Mouse (Mus musculus): ENCODE data around the gene Mlph. TPM values are rescaled to one million over a fixed set of nuclear protein-coding genes. Genes with fewer than 3 reads are reported as not detected.

Gene Mlph
- total RNA-seq, 2 experiments from 2014 or later: 0.87 to 0.99 TPM

DNA sequence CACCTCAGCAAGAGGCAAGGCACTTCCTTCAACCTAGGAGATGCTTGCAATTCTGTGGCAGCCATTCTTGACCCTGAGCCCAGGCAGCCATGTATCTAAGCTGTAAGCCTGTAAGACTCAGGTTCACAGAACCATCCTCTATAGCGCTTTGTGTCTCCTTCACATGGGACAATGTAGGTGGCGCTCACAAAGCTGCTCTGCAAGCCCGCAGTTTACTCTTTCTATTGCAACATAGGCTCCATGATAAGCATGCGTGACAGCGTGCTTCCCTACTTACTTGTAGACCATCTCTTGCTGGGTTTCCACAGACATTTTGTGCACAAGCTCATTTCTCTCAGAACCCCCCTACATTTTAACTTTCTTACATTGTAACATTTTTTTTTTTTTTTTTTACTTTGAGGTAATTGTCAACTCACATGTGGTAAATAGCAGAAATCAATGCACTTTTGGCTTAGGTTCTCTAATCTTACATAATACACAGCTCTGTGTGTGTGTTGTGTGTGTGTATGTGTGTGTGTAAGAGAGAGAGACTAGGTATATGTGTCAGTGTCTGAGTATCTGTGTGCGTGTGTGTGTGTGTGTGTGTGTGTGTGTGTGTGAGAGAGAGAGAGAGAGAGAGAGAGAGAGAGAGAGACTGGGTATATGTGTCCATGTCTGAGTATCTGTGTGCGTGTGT is 10.0 kb upstream of the Mlph start:
- intact Hi-C loops (cut with DNase I): loop anchor here (5.0 kb wide), 1 partner anchor 253 kb away; no protein-coding TSS in a partner anchor
- no peak for DNase-seq (ENCODE audit: low spot score)

DNA sequence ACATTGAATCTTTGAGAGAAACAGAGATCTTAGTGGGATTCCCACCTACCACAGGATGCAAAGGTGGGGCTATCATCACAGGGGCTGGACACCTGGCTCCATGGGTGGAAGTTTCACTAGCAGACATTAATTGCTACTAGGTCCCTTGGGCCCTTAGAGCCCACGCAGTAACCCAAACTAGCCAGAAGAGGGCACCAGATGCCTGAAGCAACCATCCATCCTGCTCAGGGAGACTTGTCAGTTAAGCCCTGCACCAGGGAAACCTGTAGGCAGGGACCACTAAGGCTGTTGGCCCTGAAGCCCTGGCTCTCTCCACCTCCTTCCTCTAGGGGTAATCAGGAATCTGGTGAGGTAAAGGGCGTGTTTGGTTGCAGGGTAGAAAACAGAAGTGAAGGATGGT is 8.5 kb upstream of the Mlph start:
- no peak for DNase-seq (ENCODE audit: low spot score)
- intact Hi-C loops (cut with DNase I): loop anchor here (1.0 to 5.0 kb wide), 2 partner anchors 50 to 254 kb away; no protein-coding TSS in a partner anchor

DNA sequence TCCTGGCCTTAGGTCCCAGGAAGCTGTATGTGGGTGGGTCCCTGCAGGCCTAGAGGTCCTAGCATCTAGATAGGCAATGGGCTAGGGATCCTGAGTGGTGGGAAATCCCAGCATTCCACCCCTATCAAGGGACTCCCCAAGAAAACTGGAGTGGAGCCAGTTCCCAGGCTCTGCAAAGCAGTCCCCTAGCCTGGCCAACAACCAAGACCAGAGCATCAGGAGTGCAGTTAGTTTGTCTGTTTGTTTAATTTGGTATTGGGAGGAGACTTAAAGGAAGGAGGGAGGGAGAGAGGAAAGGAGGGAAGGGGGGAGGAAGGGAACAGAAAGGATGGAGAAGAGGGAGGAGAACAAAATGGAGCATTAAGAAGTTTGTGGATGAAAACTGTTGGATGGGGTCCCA is 5.7 kb upstream of the Mlph start:
- intact Hi-C loops (cut with DNase I): loop anchor here (5.0 kb wide), 1 partner anchor 257 kb away; no protein-coding TSS in a partner anchor
- DNase-seq (ENCODE audit: low spot score): no peak

DNA sequence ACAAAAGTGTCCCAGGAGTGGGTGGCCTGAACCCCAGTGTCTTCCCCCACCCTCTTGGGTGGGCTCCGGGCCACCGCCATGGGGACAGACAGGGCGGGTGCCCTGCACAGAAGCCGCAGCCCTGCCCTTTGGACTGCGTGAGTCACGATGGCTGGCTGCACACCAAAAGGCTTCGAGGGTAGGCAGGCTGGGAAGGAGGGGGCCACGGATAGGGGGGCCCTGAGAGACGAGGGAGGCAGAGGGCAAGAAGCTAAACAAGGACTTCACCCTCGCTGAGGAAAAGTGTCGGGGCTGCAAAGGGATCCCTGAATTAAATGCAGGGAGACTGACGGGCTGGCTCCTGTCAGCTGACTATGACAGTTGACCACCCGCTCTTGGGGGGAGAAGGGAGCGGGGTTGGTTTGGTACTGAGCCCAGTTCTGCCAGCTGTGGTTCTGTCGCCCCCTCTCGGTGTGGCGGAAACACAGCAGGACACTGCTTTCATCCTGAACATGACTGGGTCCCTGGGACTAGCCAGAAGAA is 5.2 kb upstream of the Mlph start:
- peak; percentile 71 for DNase-seq (ENCODE audit: low spot score)
- intact Hi-C loops (cut with DNase I): loop anchor here (5.0 kb wide), 1 partner anchor 257 kb away; no protein-coding TSS in a partner anchor

DNA sequence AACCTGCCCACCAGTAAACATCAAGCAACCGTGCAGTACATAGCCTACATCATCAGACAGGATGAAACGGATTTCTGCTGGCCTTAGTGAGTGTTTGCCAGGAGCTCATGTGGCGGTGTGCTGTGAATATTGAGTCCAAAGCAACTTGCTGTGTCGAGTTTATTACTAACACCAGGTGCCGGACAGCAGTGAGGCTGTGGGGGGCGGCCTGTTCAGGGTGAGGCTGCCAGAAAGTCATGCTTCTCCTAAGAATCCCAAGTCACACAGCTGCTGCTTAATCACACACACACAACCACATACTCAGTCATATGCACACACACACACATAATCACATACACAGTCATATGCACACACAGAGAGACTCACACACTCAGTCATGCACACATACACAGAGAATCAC is 1.7 kb upstream of the Mlph start:
- DNase-seq (ENCODE audit: low spot score): no peak
- intact Hi-C loops (cut with DNase I): no loop called here

DNA sequence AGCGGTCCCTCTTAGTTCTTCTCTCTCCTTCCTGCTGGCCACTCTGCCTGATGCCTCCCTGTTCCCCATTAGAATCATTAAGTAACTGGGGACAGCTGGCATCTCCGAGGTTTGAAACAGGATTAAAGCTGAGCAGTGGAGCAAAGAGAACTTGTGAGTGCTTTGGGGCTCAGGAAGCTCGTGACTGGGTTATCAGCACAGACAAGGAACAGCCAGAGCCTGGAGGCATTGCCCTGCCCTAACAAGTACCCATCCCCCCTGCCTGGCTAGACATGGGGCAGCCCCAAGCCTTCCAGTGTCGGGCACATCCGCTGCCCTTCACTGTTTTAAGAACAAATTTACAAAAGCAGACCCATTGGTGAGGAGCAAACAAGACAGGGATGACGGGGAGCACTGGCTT is 2.6 kb downstream of the Mlph start:
- DNase-seq (ENCODE audit: low spot score): no peak

DNA sequence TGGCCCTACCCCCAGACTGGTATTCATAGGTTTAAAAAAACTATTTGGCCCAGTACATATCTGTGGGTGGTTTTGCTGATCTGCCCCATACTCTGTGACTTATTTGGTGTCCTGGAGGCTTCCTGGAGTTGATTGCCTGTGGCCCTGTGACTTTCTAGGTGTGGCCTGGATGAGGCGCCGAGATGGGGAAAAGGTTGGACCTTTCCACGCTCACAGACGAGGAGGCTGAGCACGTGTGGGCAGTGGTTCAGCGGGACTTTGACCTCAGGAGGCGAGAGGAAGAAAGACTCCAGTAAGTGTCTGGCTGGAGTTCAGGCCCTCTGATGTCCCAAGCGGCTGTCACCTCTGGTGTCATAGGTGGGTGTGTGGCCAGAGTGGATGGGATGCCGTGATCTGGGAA is 6.8 kb downstream of the Mlph start:
- intact Hi-C loops (cut with DNase I): no loop called here
- DNase-seq (ENCODE audit: low spot score): no peak

More for the DNA sequence above, 2.6 kb downstream of the Mlph start:
- intact Hi-C loops (cut with DNase I): no loop called here

DNA sequence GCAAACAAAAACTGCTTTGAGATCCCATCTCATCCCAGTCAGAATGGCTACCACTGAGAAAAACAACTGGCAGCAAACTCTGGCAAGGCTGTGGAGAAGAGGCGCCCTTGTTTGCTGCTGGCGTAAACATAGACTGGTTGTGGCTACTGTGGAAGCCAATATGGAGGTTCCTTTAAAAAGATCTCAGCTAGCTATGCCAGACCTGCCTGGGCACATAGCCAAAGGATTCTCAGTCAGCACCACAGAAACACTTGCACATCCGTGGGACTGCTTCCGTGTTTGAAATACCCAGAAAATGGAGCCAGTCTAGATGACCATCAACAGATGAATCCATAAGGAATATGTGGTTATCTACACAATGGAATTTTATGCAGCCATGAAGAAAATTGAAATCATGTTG is 11.1 kb downstream of the Mlph start:
- intact Hi-C loops (cut with DNase I): loop anchor here (5.0 kb wide), 1 partner anchor 311 kb away; no protein-coding TSS in a partner anchor
- no peak for DNase-seq (ENCODE audit: low spot score)

DNA sequence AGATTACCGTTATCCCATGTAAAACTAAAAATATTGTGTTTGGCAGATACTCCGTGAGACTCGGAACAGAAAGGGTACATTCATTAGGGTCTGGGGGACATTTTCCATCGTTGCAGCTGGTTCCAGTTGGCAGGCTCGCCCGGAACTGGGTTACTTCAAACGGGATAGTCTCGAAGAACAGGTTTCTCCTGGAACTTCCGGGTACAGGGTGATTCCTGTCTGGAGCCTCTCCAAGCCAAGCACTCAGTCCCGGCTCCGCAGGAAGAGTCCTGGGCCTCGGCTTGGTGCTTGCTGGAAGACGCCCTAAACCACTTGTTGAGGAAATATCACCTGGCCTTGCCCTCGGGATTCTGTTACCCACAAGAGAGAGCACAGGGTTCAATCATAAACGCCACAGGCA is 12.4 kb downstream of the Mlph start:
- intact Hi-C loops (cut with DNase I): loop anchor here (5.0 kb wide), 1 partner anchor 310 kb away; no protein-coding TSS in a partner anchor
- DNase-seq (ENCODE audit: low spot score): no peak

DNA sequence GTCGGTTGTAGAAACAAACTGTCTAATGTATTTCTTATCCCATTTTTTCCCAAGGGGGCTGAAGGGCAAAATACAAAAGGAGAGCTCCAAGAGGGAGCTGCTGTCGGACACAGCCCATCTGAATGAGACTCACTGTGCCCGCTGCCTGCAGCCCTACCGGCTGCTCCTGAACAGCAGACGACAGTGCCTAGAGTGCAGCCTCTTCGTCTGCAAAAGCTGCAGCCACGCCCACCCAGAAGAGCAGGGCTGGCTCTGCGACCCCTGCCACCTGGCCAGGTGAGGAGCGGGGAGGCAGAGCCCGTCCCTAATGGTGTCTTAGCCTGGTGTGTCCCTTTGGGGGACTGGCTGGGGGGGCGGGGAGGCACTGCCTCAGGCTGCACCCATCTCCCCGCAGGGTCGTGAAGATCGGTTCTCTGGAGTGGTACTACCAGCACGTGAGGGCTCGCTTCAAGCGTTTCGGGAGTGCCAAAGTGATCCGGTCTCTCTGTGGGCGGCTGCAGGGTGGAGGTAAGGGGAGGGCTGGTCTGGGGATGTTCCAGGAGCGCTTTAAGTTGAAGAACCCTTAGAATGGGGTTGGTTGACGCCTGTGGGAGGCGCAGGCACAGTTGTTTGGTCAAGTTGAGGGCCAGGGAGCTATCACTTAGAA is 13.2 kb downstream of the Mlph start:
- intact Hi-C loops (cut with DNase I): loop anchor here (1.0 to 5.0 kb wide), 2 partner anchors 29 to 309 kb away; no protein-coding TSS in a partner anchor
- no peak for DNase-seq (ENCODE audit: low spot score)

DNA sequence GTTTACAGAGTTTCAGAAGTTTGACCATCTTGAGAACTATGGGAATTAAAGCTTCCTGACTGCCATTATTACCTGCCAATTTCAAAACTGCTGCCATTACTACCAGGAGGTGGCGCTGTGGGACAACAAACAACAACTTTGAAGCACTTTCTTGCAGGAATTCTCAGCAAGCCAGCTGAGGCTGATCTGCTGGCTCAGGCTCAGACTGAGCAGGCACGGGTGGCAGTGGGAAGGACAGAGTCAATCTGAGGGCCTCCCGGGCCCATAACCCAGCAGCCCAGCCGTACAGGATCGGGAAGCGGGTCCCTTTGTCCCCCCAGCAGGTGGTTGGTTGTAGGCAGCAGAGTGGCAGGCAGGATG is 13.7 kb downstream of the Mlph start:
- peak; percentile 55 for DNase-seq (ENCODE audit: low spot score)
- intact Hi-C loops (cut with DNase I): loop anchor here (1.0 to 5.0 kb wide), 2 partner anchors 29 to 309 kb away; no protein-coding TSS in a partner anchor

DNA sequence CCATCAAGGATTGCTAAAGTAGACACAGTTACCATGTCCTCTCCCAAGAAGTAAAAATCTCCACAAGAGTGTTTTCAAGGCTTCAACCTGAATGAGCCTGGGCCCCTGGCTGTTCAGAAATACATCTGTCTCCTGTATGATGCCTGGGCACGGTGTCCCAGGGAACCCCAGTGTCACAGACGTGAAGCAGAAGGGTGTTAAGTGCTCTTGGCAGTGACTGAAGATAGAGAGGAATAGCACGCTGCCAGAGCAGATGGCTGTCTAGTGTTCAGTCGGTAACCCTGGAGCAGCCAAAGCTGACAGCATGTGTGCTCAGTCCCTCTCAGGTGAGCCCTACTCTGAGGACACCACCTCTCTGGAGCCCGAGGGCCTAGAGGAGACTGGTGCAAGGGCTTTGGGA is 18.1 kb downstream of the Mlph start:
- DNase-seq (ENCODE audit: low spot score): no peak
- intact Hi-C loops (cut with DNase I): no loop called here

DNA sequence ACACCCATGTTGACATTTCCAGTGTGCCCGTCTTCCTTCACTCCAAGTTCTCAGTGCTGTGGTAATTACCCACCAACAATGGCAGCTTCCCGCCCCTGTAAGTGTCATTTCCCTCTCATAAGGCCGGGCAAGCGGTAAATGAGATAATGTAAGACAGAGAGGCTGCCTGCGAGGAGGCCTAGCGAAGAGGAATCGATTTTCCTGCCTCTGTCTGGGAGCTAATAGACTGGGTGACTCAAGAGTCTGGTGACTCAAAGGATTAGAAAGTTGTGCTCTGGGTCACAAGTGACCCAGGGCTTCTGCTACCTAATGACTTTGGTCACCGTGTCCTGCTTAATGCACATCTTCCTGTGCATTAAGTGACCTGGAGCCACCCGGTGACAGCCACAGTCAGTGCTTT is 22.1 kb downstream of the Mlph start:
- no peak for DNase-seq (ENCODE audit: low spot score)

DNA sequence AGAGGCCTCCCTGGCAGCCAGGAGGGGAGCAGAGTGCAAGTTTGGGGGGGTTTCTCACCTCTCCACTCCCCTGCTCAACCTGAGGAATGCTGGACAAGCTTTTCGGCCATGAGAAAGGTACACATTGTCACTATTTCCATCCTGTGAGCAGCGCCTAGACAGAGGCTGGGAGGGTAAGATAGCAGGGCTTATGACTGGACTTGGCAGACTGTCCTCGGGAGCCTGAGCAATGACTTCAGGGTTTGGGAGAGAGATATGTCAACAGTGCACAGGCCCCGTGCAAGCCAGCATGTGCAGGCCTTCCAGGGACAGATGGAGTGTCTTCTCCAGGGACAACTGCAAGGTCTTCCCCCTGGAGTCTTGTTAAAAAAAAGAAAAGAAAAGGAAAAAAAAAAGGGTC is 25.1 kb downstream of the Mlph start:
- no peak for DNase-seq (ENCODE audit: low spot score)
- intact Hi-C loops (cut with DNase I): no loop called here

More for the DNA sequence above, 22.1 kb downstream of the Mlph start:
- intact Hi-C loops (cut with DNase I): no loop called here

DNA sequence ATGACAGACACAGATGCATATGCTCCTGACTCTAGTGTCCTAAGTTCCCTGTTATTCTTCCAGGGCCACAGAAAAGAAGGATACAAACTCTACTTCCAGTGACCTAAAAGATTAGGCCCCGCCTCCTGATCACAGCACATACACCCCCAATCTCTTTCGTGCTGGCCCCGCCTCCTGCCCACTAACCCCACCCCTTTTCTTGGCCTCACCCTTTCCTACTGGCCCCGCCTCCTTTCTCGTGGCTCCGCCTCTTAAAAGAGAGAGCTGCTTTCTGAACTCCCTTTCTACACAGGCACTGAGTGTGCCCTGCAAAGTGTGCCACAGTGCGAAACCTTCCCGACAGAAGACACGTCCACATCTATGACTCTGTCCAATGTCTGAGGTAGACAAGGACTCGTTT is 30.3 kb downstream of the Mlph start:
- no peak for DNase-seq (ENCODE audit: low spot score)
- intact Hi-C loops (cut with DNase I): no loop called here

DNA sequence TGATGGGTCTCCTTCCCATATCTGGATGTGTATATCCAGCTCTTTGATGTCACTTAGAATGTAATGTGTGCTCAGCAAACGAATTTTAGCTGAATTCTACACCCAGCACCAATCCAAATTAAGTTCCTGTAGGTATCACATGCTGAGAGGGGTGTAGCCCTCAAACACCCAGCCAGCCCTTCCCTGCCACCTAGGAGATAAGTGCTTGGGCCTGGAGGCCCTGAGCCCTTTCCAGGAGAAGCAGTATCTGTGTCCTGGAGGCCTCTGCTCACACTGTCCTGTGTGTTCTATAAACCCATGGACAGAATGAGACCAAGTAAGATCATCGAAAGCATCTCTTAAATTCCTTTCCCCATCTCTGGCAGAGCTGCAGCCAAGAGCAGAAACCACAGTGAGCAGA is 32.4 kb downstream of the Mlph start:
- intact Hi-C loops (cut with DNase I): no loop called here

DNA sequence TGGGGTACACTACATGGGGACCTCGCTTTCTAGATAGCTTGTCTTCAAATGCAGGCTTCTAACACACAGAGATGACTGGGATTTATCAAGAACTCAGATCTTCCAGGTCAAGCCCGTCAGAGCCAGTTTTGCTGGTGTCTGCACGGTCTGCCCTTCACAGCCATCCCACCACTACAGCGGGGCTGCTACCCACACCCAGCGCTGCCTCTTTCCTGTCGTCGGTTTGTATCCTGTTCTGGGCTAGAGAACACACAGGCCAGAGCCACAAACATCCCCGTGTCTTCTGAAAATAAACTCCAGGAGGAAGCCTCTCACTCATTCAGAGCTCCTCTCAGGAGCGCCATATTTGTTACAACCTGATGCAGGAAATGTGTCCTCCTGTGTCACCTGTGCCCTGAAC is 34.4 kb downstream of the Mlph start:
- DNase-seq (ENCODE audit: low spot score): no peak
- intact Hi-C loops (cut with DNase I): no loop called here

More for the DNA sequence above, 32.4 kb downstream of the Mlph start:
- DNase-seq (ENCODE audit: low spot score): no peak

DNA sequence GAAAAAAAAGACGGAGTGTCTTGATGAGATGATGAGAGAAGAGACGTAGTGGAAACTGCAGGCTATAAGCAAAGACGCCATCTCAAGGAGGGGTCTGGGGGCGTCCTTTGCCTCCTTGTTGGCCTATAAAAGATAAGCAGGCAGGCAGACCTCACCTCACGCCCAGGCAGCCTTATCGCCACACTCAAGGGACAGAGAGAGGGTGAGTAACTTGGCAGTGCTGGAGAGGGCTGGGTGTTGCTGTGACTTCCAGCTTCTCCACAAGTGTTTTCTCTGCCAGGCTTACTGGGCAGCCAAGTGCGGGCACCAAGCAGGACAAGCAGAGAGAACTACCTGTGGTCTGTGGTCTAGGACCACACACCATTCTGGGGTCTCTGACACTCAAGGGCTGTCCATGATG is 36.8 kb downstream of the Mlph start:
- no peak for DNase-seq (ENCODE audit: low spot score)
- intact Hi-C loops (cut with DNase I): no loop called here

DNA sequence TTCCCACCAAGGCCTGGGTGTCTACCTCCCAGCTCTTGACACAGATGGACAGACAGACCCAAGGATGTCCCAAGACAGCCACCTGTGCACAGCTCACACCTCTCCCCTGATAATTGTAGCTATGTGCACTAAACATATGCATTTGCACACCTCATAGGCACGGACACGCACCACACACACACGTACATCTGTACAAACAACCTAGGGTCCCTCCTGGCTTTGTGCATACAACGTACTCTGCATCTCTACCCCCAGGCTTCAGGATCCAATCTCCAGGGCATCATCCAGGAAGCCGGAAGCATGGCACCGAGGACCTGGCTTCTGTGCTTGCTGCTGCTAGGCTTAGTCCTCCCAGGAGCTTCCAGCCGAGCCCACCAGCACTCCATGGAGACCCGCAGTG is 37.9 kb downstream of the Mlph start, which contains the start of gene Prlh:
TSS of gene Prlh (plus strand) at position 301 of the 400 bp plus-strand sequence.
- intact Hi-C loops (cut with DNase I): no loop called here
- DNase-seq (ENCODE audit: low spot score): no peak

DNA sequence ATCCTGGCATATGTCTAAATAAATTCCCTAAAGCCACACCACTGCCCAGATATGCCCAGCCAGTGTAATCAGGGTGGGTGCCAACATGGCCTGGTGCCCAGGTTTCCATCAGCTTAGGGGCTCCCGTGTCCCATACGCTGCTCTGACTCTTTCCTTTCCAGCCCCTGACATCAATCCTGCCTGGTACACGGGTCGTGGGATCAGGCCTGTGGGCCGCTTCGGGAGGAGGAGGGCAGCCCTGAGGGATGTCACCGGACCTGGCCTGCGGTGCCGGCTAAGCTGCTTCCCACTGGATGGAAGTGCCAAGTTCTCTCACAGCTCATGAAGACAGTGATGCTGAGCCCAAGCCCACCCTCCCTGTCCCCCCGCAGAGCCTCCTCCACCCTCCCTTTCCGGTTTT is 38.8 kb downstream of the Mlph start:
- intact Hi-C loops (cut with DNase I): no loop called here

More for the DNA sequence above, 38.8 kb downstream of the Mlph start:
- no peak for DNase-seq (ENCODE audit: low spot score)

Measured in heart, postnatal 25 days (tissue).